Mouse (Mus musculus) cerebellum, adult (tissue): ENCODE measurements at regions not wholly inside any gene's neighbourhood (a gene's known extent, or its start where the extent isn't known, plus 50 kb on each side); places are given as distances from the start of the nearest gene placed in this dataset.

Experiments used
- ATAC-seq: cut with Nextera tagmentation; 2 replicates; pipeline ENCODE4 v1.9.2; 2017; ENCODE audit warnings: mild to moderate bottlenecking, moderate library complexity, mixed read lengths; ENCODE audit not compliant: insufficient number of reproducible peaks, low FRiP score, low TSS enrichment

DNA sequence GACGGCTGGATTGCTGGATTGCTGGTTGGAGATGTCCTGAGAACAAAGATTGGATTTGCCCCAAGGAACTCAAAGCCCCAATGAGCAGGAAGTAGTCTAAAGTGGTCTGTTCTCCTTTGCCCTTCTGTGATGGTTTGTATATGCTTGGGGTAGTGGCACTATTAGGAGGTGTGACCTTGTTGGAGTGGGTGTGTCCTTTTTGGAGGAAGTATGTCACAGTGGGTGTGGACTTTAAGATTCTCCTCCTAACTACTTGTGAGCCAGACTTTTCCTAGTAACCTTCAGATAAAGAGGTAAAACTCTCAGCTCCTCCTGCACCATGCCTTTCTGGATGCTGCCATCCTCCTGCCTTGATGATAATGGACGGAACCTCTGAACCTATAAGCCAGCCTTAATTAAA, 69.1 kb upstream of the Gm47985 start:
- ATAC-seq: no peak

DNA sequence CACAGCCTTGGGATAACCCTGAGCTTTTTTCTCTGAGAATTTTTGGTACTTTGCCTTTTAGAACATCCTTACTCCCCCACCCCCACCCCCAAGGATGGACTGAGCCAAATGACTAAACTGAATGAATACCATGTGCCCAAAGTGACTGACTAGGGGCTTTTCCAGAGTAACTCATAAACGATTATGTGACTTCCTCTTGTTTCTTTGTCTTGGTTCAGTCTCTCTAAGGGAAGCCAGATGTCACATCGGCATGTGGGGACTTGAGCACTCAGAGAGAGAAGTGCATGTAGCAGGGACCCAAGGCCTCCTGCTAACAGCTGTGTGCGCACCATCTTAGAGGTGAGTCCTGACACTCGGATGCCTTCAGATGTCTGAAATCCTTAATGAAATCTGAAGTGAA, 63.8 kb upstream of the Gm47985 start:
- ATAC-seq: no peak

DNA sequence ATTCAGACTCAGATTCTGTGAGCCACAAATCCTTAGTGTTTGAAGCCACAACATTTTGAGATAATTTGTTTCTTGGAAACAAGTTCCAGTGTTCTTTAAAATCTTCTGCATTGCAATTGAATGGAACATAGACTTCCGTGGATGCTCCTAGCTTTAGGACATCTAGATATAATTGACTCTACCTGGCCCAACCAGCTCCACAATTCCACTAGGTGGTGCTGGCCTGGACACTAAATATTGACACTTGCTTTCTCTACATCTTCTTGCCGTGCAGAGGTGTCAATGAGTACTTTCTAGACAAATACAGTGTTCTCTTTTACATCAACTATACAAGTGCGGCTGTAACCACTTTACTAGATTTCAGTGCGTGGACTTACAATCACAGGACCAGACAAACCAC, 63.4 kb upstream of the Gm47985 start:
- ATAC-seq: no peak

DNA sequence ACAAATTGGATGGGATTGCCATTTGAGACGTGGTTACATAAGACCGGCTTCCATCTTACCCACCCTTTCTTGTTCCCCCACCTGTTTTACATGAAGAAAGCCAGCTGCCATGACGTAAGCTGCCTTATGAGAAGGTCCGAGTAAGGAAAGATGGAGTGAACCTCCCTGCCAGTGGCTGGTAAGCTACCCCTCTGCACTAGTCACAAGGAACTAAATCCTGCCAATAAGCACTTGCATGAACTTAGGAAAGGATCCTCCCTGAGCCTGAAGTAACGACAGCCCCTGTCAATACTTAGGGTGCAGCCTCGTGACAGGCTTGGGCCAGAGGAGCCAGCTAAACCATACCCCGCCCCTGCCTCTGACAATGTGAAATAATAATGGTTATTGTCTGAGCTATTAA, 62.8 kb upstream of the Gm47985 start:
- no peak for ATAC-seq

DNA sequence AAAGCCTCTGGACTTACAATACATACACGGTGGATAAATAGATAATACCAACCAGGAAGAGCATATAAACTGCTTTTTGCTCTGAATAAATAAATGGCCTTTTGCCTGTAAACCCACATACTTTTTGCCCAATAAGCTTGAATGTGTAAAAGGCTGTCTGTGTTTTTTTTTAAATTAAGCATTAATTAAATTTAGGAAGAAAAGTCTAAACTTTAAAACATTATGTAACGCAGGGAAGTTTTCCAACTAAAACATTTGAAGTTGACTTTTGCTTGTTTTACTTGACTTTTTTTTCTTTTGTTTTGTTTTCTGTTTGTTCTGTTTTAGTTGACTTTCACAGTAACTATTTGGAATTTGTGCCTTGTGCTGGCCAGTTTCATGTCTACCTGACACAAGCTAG, 60.7 kb upstream of the Gm47985 start:
- no peak for ATAC-seq

DNA sequence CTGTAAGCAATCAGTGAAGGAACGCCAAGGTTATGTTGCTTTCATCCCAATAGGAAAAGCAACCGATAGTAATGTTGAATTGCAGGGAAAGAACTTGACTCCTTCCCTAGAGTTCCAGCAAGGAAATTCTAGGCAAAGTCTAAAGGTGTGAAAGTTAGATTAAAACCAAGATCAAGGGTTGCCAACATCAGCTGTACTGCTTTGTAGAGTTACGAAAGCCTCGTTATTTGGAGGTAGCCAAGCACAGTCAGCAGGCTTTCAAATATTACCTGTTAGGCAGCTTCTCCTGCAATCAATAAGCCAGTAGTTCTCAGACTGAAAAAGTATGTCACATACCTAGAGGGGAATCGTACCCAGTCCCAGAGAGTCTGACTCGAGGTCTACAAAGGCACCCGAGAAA, 58.4 kb upstream of the Gm47985 start:
- no peak for ATAC-seq

DNA sequence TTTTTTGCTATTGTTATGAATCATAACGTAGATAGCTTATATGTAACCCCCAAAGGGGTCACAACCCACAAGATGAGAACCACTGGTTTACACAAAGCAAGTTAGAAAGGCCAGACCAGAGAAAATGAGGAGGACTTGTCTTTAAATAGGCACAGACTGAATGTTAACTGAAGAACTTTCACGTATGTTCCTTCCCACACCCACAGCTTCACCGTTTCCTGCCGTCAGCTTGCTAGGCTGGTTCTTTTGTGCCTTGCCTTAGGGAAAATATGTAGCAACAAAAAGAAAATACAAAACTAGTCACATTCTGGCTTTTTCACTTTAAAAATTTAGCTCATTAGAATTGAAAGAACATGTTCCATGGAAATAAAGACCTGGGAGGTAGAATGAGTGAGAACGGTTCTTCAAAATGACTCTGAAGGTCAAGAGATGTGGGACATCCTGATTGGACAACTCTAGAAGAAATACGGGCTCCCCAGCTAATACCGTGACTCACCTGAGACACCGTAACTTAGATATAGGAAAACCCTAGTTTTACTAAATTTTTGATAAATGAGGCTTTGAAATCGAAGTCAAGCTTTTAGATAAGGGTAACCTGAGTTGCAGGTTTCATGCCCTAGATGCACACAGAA, 57.2 kb upstream of the Gm47985 start:
- ATAC-seq: no peak

DNA sequence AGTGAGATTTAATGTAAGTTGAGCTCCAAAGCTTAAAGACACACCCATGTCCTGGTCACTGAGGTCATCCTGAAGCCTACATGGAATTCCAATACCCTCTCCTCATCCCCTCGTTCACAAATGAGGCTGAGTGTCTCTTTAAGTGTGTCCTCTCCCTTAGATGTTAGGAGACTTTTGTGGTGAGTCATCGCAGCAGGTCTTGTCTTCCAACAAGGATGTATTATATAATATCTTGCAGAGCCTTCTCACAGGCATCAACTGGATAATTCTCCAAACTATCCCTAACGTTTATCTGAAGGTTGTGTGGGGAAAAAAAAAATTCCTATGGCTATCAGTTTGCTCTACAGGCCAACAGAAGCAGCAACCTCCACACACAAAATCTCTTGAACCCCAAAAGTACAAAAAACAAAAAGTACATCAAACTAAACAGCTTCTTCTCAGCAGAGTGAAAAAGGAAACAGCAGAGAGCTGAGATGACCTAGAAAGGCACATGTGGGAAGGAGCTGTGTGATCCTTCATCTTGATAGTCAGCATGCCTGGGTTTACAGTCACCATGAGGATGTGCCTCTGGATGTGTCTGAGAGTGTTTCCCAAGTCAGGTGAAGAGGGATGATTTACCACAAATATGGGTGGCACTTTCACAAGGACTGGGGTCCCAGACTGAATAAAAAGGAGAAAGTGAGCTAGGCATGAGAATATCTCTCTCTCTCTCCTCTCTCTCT, 56.4 kb upstream of the Gm47985 start:
- no peak for ATAC-seq

DNA sequence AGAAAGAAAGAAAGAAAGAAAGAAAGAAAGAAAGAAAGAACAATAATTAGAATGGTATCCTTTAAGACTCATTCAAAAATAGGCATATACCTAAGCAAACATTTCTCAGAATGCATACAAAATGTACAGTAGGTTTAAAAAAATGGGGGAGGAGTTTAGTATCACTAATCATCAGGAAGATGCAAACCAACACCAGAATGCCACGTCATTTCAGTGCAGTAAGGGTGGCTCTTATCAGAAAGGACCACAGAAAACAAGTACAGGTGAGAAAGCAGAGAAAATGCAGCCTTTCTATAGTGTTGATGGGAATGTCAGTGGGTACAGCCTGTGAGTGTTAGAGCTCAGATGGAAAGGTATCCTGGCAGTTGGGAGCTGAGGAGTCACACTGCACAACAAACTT, 55.6 kb upstream of the Gm47985 start:
- ATAC-seq: no peak

DNA sequence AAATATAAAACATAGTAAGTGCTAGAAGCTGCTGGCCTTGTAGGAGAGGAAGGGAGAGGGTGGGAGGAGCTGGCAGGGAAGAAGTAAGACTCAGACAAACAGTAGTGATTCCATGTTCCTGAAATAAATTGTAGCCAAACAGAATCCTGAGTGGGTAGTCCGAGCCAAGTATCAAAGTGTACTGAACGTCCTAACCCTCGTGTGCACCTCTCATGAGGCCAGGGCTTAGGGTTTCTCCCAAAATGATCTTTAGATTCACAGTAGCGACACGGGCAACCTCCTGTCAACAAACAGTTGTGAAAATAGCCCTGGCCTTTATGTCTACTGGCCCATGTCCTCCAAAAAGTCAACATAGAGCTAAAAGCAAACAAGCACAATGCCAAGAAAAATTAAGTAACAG, 54.3 kb upstream of the Gm47985 start:
- ATAC-seq: no peak

DNA sequence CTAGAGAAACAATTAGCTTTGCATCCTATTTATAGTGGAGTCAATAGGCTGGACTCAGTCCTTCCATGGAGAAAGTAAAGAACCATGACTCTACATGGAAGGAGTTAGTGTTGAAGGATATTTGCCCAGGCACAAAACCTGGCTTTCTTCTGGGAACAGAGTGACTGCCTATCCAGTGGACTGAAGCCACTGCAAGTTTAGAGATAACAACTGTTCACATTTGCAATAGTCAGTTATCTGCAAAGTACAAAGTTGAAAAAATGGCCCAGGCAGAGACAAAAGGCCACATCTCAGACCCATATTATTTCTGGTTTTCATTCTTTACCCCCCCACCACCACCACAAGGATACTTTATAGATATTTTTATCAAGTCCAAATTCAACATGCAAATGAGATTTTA, 53.4 kb upstream of the Gm47985 start:
- ATAC-seq: no peak

DNA sequence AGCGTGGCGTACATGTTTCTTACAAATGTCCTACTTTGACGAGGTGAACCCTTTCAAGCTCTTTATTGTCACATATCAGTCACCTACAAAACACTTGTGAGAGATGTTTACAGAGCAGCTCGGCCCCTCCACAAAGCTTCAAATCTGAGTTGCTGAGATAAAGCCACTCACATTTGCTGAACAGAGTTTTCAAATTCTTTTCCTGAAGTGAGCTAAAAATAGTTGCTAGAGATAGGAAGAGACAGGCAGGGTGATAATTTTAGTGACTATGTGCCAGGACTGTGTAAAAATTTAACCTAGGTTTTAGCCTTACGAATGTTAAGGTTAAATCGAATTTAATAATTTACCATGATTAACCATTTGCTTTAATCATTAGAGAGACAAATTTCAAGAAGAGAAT, 52.3 kb upstream of the Gm47985 start:
- ATAC-seq: no peak

DNA sequence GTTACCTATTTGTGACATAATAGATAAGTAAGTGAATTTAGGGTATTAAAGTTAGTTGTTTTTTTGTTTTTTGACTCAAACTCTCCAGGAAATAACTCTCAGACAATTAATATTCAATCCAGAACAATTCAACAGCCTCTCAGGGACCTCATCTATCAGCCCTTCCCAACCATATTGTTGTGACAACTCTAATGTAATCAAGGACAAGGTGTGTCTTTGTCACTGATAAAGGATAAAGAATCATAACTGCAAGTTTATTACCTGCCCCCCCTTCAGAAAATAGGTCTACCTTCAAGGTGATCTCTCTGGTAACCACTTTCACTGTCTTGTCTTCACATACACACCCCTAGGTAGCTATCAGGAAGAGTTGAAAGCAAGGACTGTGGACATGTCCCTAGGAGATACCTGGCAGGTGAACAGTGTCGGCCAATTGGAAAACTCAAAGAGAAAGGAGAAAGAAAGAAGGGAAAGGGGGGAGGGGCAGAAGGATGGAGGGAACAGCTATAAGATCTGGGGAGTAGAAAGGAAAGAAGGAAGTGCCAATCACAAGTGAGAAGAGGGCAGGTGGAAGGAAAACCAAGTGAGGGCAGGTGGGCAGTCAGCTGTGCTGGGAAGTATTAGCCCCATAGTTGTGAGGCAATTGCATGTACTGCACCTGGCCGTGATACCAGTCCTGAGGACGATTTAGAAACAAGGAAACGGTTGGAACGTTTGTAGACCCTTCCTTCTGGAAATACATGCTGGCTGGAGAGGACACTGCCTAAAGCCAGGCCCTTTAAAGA, 51.3 kb upstream of the Gm47985 start:
- no peak for ATAC-seq

DNA sequence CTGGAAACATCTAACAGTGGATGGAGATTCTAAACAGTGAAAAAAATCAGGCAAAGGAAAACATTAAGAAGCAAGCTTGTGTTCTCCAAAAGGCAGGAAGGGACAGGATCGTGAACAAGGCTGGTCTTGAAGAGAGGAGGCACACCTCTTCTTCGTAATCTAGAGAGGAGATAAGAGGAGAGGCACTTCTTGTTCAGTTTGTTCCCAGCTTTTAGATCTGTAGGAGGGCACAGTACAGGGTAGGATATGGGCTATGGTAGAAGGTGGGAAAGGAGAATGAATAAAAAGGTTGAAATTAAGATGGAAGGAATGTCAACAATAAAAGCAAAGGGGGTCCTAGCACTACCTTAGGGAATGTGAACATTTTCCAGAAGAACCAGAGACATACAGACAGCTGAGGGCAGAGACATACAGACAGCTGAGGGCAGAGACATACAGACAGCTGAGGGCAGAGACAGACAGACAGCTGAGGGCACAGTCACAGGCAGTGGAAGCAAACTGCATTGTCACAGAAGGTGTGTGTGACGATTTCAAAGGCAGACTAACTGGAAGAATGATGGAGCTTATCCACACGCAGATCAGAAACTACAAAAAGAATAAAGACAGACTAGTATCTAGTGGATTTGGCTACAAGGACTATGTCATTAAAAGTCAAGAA, 50.6 kb upstream of the Gm47985 start:
- no peak for ATAC-seq
